Mouse (Mus musculus) MEL (cell line): Measurements from ENCODE around the gene Trpm8. TPM values are rescaled to one million over a fixed set of nuclear protein-coding genes. Genes with fewer than 3 reads are reported as not detected.

Source experiments
- DNase-seq: peaks from one replicate; pipeline ENCODE4 v3.0.0; 2011; ENCODE audit warnings: low read depth, low spot score
- H3K27ac ChIP-seq: 2 replicates; pipeline ENCODE4 v1.5.1; 2012; ENCODE audit warnings: low read depth, mild to moderate bottlenecking, control low read depth, low read length, moderate library complexity; ENCODE audit not compliant: control insufficient read depth
- H3K27me3 ChIP-seq, 2 experiments: fragments of 150-350 bp in 1 of 2; sonication (generic) in 1 of 2; 2 replicates each; pipeline ENCODE4 v1.6.1; 2012; ENCODE audit warnings: low read length in 2 of 2, mild to moderate bottlenecking in 2 of 2, improper control_type of control experiment in 1 of 2, moderate library complexity in 1 of 2; ENCODE audit not compliant: insufficient read depth in 2 of 2, control insufficient read depth in 1 of 2
- H3K36me3 ChIP-seq, 2 experiments: 2 replicates each; pipeline ENCODE4 v1.6.1; 2012 to 2014; ENCODE audit warnings: low read length in 2 of 2, improper control_type of control experiment in 1 of 2, inconsistent platforms in 1 of 2, mild to moderate bottlenecking in 1 of 2; ENCODE audit not compliant: insufficient read depth in 2 of 2, control insufficient read depth in 1 of 2
- H3K4me1 ChIP-seq, 2 experiments: fragments of 150-350 bp in 1 of 2; sonication (generic) in 1 of 2; 2 replicates each; pipeline ENCODE4 v1.6.1; 2012; ENCODE audit warnings: low read length in 2 of 2, improper control_type of control experiment in 1 of 2, mild to moderate bottlenecking in 1 of 2; ENCODE audit not compliant: insufficient read depth in 2 of 2, control insufficient read depth in 1 of 2
- H3K4me3 ChIP-seq, 2 experiments: fragments of 150-350 bp in 1 of 2; sonication (generic) in 1 of 2; 2 replicates each; pipeline ENCODE4 v1.5.1; 2012; ENCODE audit warnings: low read depth in 2 of 2, low read length in 2 of 2, mild to moderate bottlenecking in 2 of 2, moderate library complexity in 2 of 2, control low read depth in 1 of 2, improper control_type of control experiment in 1 of 2; ENCODE audit not compliant: control insufficient read depth in 1 of 2, insufficient read depth in 1 of 2
- H3K79me2 ChIP-seq: 2 replicates; pipeline ENCODE4 v1.6.1; 2012; ENCODE audit warnings: mild to moderate bottlenecking, low read length, moderate library complexity; ENCODE audit not compliant: control insufficient read depth, poor library complexity, insufficient read depth
- H3K9ac ChIP-seq: 2 replicates; pipeline ENCODE4 v1.6.1; 2012; ENCODE audit warnings: low read depth, mild to moderate bottlenecking, control low read depth, low read length, moderate library complexity; ENCODE audit not compliant: control insufficient read depth, poor library complexity, severe bottlenecking
- H3K9me3 ChIP-seq: fragments of 150-350 bp; sonication (generic); replicated peaks from 2 replicates; pipeline ENCODE4 v1.6.1; 2012; ENCODE audit warnings: mild to moderate bottlenecking, low read length, improper control_type of control experiment, moderate library complexity; ENCODE audit not compliant: insufficient read depth
- BHLHE40 ChIP-seq: IDR thresholded peaks from 2 replicates; pipeline ENCODE4 v1.6.1; 2012; ENCODE audit warnings: low read depth, mild to moderate bottlenecking, inconsistent platforms, low read length, improper control_type of control experiment, borderline replicate concordance
- CHD1 ChIP-seq: IDR thresholded peaks from 2 replicates; pipeline ENCODE4 v1.6.1; 2012; ENCODE audit warnings: low read depth, mild to moderate bottlenecking, inconsistent platforms, low read length, improper control_type of control experiment
- CHD2 ChIP-seq: IDR thresholded peaks from 2 replicates; pipeline ENCODE4 v1.6.1; 2011; ENCODE audit warnings: low read length, improper control_type of control experiment
- CTCF ChIP-seq, 3 experiments: IDR thresholded peaks in 2 of 3; conservative IDR thresholded peaks in 1 of 3; 2 replicates each; pipeline ENCODE4 v1.5.1; 2011 to 2012; ENCODE audit warnings: low read length in 3 of 3, low read depth in 2 of 3, mild to moderate bottlenecking in 2 of 3, improper control_type of control experiment in 1 of 3, inconsistent platforms in 1 of 3, mixed read lengths in 1 of 3, moderate library complexity in 1 of 3; ENCODE audit not compliant: control insufficient read depth in 1 of 3, insufficient read depth in 1 of 3, poor library complexity in 1 of 3, severe bottlenecking in 1 of 3
- ELF1 ChIP-seq: IDR thresholded peaks from 2 replicates; pipeline ENCODE4 v1.6.1; 2014; ENCODE audit warnings: low read depth, mild to moderate bottlenecking, inconsistent platforms, low read length, improper control_type of control experiment, moderate library complexity
- EP300 ChIP-seq, 2 experiments: IDR thresholded peaks; 2 replicates each; pipeline ENCODE4 v1.6.1; 2011; ENCODE audit warnings: improper control_type of control experiment in 2 of 2, low read length in 2 of 2, low read depth in 1 of 2, mild to moderate bottlenecking in 1 of 2
- ETS1 ChIP-seq: IDR thresholded peaks from 2 replicates; pipeline ENCODE4 v1.6.1; 2012; ENCODE audit warnings: low read depth, mild to moderate bottlenecking, inconsistent platforms, low read length, improper control_type of control experiment, moderate library complexity
- GATA1 ChIP-seq: IDR thresholded peaks from 2 replicates; pipeline ENCODE4 v1.6.1; 2011; ENCODE audit warnings: low read depth, low read length, improper control_type of control experiment
- HCFC1 ChIP-seq: IDR thresholded peaks from 2 replicates; pipeline ENCODE4 v1.6.1; 2012; ENCODE audit warnings: low read depth, mild to moderate bottlenecking, inconsistent platforms, low read length, improper control_type of control experiment, moderate library complexity
- KAT2A ChIP-seq: conservative IDR thresholded peaks from 2 replicates; pipeline ENCODE4 v1.6.1; 2012; ENCODE audit warnings: low read depth, low read length, improper control_type of control experiment, inconsistent platforms
- MAZ ChIP-seq: IDR thresholded peaks from 2 replicates; pipeline ENCODE4 v1.6.1; 2012; ENCODE audit warnings: low read depth, mild to moderate bottlenecking, inconsistent platforms, low read length, improper control_type of control experiment
- MEF2A ChIP-seq: IDR thresholded peaks from 2 replicates; pipeline ENCODE4 v1.6.1; 2014; ENCODE audit warnings: low read depth, mild to moderate bottlenecking, inconsistent platforms, low read length, improper control_type of control experiment; ENCODE audit not compliant: poor library complexity, insufficient replicate concordance, severe bottlenecking; ENCODE audit errors: extremely low read depth
- MXI1 ChIP-seq: IDR thresholded peaks from 2 replicates; pipeline ENCODE4 v1.6.1; 2011; ENCODE audit warnings: mild to moderate bottlenecking, low read depth, low read length, improper control_type of control experiment
- MYB ChIP-seq: IDR thresholded peaks from 2 replicates; pipeline ENCODE4 v1.6.1; 2011; ENCODE audit warnings: mild to moderate bottlenecking, low read depth, low read length, improper control_type of control experiment
- MYC ChIP-seq: IDR thresholded peaks from 2 replicates; pipeline ENCODE4 v1.6.1; 2011; ENCODE audit warnings: low read depth, mild to moderate bottlenecking, low read length, improper control_type of control experiment, moderate library complexity
- NELFE ChIP-seq: IDR thresholded peaks from 2 replicates; pipeline ENCODE4 v1.6.1; 2011; ENCODE audit warnings: low read depth, low read length, improper control_type of control experiment
- NRF1 ChIP-seq: IDR thresholded peaks from 2 replicates; pipeline ENCODE4 v1.6.1; 2014; ENCODE audit warnings: low read depth, mild to moderate bottlenecking, inconsistent platforms, low read length, improper control_type of control experiment, moderate library complexity; ENCODE audit not compliant: poor library complexity, insufficient read depth, severe bottlenecking
- POLR2AphosphoS5 ChIP-seq: IDR thresholded peaks from 2 replicates; pipeline ENCODE4 v1.6.1; 2012; ENCODE audit warnings: low read depth, borderline replicate concordance, mild to moderate bottlenecking, inconsistent platforms, low read length, moderate library complexity, mixed read lengths
- RAD21 ChIP-seq: IDR thresholded peaks from 2 replicates; pipeline ENCODE4 v1.6.1; 2011; ENCODE audit warnings: mild to moderate bottlenecking, low read depth, low read length, improper control_type of control experiment
- SMC3 ChIP-seq: IDR thresholded peaks from 2 replicates; pipeline ENCODE4 v1.6.1; 2011; ENCODE audit warnings: low read depth, low read length, improper control_type of control experiment
- TAL1 ChIP-seq: IDR thresholded peaks from 2 replicates; pipeline ENCODE4 v1.6.1; 2012; ENCODE audit warnings: mild to moderate bottlenecking, inconsistent platforms, low read length, moderate library complexity, mixed read lengths
- TBP ChIP-seq: IDR thresholded peaks from 2 replicates; pipeline ENCODE4 v1.8.0; 2011; ENCODE audit warnings: low read depth, low read length, improper control_type of control experiment
- TCF12 ChIP-seq: IDR thresholded peaks from 2 replicates; pipeline ENCODE4 v1.6.1; 2014; ENCODE audit warnings: low read depth, mild to moderate bottlenecking, inconsistent platforms, low read length, improper control_type of control experiment, moderate library complexity
- USF1 ChIP-seq: IDR thresholded peaks from 2 replicates; pipeline ENCODE4 v1.6.1; 2014; ENCODE audit warnings: low read depth, mild to moderate bottlenecking, inconsistent platforms, low read length, improper control_type of control experiment, moderate library complexity
- USF2 ChIP-seq, 2 experiments: IDR thresholded peaks; 2 replicates each; pipeline ENCODE4 v1.6.1; 2011 to 2012; ENCODE audit warnings: improper control_type of control experiment in 2 of 2, low read length in 2 of 2, borderline replicate concordance in 1 of 2, inconsistent platforms in 1 of 2, low read depth in 1 of 2, mild to moderate bottlenecking in 1 of 2; ENCODE audit not compliant: insufficient read depth in 1 of 2
- ZKSCAN1 ChIP-seq: IDR thresholded peaks from 2 replicates; pipeline ENCODE4 v1.6.1; 2012; ENCODE audit warnings: low read depth, mild to moderate bottlenecking, inconsistent platforms, low read length, improper control_type of control experiment, moderate library complexity
- ZMIZ1 ChIP-seq: IDR thresholded peaks from 2 replicates; pipeline ENCODE4 v1.6.1; 2012; ENCODE audit warnings: low read depth, mild to moderate bottlenecking, inconsistent platforms, low read length, improper control_type of control experiment, moderate library complexity
- polyA plus RNA-seq, 2 experiments: library from polyadenylated mRNA; stranded (reverse) in 1 of 2; unstranded in 1 of 2; fragments of >175 nt in 1 of 2; fragments of >200 nt in 1 of 2; gene quantifications; 2 replicates each; pipeline versions ENCODE4 v1.2.1 to v1.2.4; 2012; ENCODE audit warnings: low replicate concordance in 2 of 2, low read depth in 1 of 2; ENCODE audit not compliant: insufficient read length in 2 of 2, insufficient read depth in 1 of 2, missing spikeins in 1 of 2
- total RNA-seq: library from RNA; depleted of rRNA; stranded (reverse); fragments of 300-350 nt; gene quantifications from 2 replicates; pipeline ENCODE4 v1.2.3, GENCODE M21; 2012

Trpm8 gene
- total and polyA plus RNA-seq, 3 experiments, result not detected

DNA sequence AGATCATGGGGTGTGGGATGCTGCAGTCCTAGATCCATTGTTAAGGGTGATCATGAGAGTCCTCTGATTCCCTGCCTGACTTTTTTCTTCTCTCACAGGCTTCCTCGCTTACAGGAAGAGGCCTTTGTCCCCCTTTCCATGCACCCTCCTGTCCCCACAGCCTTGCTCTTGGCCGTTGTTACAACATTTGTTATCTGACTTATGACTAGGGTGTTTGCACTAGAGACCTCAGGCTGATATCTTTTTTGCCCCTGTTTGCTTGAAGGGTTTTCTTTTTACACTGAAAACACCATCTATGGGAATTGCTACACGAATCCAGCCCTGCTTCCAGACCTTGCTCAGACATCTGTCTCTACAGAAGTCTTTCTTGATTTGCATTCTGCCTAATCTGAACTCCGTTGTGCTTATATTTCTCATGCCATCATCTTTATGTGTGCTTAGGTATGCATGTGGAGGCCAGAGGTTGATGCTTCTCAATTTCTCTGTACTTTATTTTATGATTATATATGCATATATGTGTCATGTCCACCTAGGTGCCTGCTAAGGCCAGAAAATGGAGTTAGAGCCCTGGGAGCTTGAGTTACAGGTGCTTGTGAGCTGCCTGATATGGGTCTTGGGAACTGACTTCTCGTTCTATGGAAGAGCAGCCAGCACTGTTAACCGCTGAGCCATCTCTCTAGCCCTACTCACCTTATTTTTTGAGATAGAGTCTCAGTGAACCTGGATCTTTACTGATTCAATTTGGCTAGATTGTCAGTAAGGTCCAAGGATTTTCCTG is 27.7 kb downstream of the Trpm8 start:
- DNase-seq, result peak; percentile 90
- Histone ChIP-seq H3K27me3 (no peaks in the 10 kb centered on the region), H3K79me2 (no peaks in the 10 kb centered on the region), H3K4me1 (no peaks in the 10 kb centered on the region), H3K9me3 (no peaks in the 10 kb centered on the region), H3K4me3 (no peak overlapping the region), H3K27ac (no peak overlapping the region), H3K36me3 (no peaks in the 10 kb centered on the region), H3K9ac (no peak overlapping the region)
- TF ChIP-seq MAZ (no peak), ELF1 (no peak), RAD21 (no peak), MYC (no peak), ZKSCAN1 (no peak), ZMIZ1 (no peak), TCF12 (0 out of 2 replicates have a peak, but pooled peaks have one; percentile 12), MXI1 (no peak), SMC3 (no peak), CHD2 (no peak), USF2 (IDR thresholded peaks at IDR 0.05; ENCODE audit: borderline replicate concordance in 1 of 2, insufficient read depth in 1 of 2, low read depth in 1 of 2, low read length in 2 of 2) (no peak), BHLHE40 (no peak), TAL1 (no peak), TBP (peak; percentile 57; the same call in 1 of the 2 replicates), NRF1 (no peak), CTCF (IDR thresholded peaks at IDR 0.05 in 2 of 3, conservative IDR thresholded peaks at IDR 0.05 in 1 of 3; ENCODE audit: control insufficient read depth in 1 of 3, insufficient read depth in 1 of 3, low read depth in 2 of 3, low read length in 3 of 3, poor library complexity in 1 of 3, severe bottlenecking in 1 of 3) (no peak), CHD1 (no peak), NELFE (peak; percentile 33), GATA1 (peak; percentile 71), ETS1 (no peak), POLR2AphosphoS5 (no peak), MYB (peak; percentile 35; the same call in 1 of the 2 replicates), EP300 (IDR thresholded peaks at IDR 0.05; ENCODE audit: low read depth in 1 of 2, low read length in 2 of 2) (peak; percentile 58 to 77), HCFC1 (no peak), MEF2A (no peak), USF1 (no peak), KAT2A (no peak)
